Mouse (Mus musculus): ENCODE measurements around the gene Ccno.

DNA sequence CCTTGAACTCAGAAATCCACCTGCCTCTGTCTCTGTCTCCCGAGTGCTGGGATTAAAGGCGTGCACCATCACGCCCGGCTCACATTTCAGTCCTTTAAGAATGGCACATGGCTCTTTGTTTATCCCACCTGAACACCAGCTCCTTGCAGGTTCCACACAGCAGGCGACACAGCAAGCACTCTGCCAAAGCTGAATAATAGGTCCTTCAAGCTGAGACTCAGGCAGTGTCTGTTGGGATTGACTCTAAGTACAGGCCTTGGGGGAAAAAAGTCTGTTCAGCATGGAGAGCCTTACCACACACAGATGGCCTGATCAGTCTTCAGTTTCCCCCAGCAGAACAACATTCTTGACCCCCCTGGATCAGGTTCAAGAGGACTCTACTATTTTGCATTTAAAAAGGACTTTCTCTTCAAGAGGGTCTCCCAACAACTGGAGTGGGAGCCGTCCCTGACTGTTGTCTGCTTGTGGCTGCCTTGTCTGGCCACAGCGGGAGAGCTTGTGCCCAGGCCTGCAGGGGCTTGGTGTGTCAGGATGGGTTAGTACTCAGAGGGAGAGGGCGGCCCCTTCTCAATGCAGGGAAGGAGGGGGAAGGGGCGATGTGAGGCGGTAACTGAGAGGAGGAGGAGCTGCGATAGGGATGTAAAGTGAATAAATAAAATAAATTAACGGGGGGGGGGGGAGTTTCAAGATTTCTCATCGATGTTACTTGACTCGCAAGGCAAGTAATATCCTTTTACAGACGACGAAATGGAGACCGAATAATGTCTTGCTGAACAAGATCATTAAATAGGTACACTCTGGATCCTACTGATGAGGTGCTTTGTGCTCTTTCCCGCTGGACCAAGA, 1.8 kb upstream of the Ccno start:
- no peak for TF ChIP-seq CTCF (IDR thresholded peaks at IDR 0.05; ENCODE audit: low read depth)
- no peak for TF ChIP-seq EP300 (IDR thresholded peaks at IDR 0.05; ENCODE audit: low read depth)

Measured in heart, postnatal 0 days (tissue).